Mouse (Mus musculus): ENCODE data around the gene Lrpprc. TPM values are rescaled to one million over a fixed set of nuclear protein-coding genes. Genes with fewer than 3 reads are reported as not detected.

Gene Lrpprc
- total RNA-seq, 2 experiments from 2014 or later = 88.9 to 101 TPM

DNA sequence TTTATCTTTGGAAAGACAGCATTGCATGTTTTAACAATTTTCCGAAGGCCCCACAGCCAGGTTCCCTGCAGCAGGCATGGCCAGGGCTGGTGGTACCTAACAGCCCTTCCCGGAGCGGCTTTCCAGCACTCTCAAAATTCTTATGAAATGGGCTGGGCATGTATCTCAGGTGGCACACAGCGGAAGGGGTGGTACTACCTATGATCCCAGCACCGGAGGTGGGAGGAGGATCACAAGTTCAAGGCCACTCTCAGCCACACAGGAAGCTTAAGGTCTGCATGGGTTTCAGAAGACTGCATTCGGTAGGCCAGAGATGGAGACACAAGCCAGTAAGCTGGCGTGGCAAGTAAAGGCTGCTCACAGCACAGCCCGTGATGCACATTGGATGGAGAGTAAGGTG, 31.6 kb downstream of the Lrpprc start:
- no peak for DNase-seq

GRCm38 (mm10) chr17:84758374-84758773, 32.2 kb downstream of the Lrpprc start:
- DNase-seq = no peak

- no peak for DNase-seq
These were observed 34.5 kb downstream of the Lrpprc start for GRCm38 (mm10) chr17:84756090-84756489.

- DNase-seq = no peak
These were observed 37.1 kb downstream of the Lrpprc start for GRCm38 (mm10) chr17:84753489-84753888.

GRCm38 (mm10) chr17:84752286-84752685, 38.3 kb downstream of the Lrpprc start:
- no peak for DNase-seq

- no peak for DNase-seq
These were observed 38.9 kb downstream of the Lrpprc start for GRCm38 (mm10) chr17:84751630-84752191.

GRCm38 (mm10) chr17:84750130-84750529, 40.5 kb downstream of the Lrpprc start:
- DNase-seq = no peak

- no peak for DNase-seq
These were observed 41.3 kb downstream of the Lrpprc start for GRCm38 (mm10) chr17:84749297-84749696.

DNA sequence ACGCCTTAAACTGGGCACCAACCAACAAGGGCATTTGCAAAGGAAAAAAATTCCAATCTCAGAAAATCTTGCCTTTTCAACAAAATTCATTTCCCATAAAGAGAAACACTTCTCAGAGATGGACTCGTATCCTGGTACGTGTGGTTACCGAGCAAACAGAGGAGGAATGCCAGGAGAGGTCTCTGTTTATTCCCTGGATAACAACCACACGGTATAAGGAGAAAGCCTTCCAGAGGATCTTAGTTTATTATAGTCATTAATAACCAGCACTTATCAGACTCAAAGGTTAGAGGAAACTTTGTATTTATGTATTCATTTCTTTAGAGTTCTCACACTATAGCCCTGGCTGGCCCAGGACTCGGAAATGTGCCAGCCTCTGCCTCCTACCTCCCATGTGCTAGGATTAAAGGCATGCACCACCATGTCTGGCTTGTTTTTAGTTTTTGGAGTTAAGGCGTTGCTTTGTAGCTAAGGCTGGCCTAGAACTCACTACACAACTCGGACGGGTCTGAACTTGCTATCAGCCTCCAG, 42.4 kb downstream of the Lrpprc start:
- no peak for DNase-seq

DNA sequence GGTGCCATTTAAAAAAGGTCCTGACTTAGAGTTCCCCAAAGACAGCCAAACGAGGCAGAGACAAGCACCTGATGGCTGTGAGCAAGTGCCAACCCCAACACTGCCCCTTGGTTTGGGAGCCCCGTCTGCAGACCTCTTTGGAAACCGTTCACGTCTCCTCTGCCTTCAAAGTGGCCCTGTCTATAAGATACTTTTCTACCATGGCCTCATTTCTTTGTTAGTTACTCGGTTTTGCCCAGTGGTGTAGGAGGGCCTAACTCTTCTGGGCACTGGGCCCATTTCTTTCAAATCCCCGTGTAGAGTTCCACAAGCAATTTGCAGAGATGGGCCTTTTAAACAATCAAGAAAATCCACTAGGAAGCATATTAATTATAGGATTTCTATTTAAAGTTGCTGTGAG, 43.4 kb downstream of the Lrpprc start:
- no peak for DNase-seq

DNA sequence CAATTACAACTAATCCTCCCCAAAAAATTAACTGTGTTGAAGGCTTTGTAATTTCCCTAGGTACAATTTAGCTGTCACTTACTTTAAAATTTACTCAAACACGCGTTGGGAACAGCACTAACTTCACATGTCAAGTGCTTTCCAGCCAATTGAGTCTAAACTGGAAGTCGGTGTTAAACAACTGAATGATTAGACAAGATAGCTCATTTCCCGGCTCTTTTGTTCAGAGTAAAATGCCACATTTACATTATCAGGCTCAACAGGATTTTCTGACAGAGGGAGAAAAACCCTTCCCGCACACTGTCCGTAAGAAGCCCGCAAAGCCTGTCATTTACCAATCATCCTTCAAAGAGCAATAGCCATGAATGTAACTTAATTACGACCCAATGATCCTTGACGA, 45.6 kb downstream of the Lrpprc start:
- no peak for DNase-seq

DNA sequence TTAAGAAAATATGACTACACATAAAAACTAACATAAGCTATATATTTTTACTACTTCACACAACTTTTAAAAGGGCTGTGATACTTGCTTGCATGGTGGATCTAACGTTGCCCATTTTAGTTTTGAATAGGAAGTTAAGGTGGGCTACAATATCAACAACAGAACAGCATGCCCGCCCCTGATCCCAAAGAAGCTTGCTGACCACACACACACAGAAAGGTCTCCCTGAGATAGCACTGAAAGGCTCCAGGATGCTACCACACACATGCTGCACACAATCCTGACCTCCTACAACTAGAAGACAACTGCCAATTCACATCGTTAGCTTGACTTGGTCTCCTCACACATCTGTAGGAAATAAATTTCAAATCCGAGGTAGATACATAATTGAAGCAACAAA, 46.3 kb downstream of the Lrpprc start:
- DNase-seq = no peak

GRCm38 (mm10) chr17:84738073-84738797, 52.4 kb downstream of the Lrpprc start:
- DNase-seq = no peak

DNA sequence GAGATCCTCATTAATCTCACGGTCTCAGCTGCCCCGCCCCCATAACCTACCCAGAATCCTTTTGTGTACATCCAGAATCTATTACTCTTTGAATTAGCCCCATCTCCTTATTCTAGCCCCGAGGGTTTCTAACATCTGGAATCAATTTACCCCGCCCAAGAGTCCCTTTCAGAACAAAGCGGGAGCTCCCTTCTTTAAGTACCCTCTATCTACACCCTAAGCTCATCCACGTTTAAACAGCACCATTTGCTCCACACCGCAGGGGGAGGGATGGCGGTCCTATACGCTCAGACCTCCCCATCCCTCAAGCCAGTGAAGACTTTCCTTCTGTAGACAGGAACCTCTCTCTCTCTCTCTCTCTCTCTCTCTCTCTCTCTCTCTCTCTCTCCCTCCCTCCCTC, 53.9 kb downstream of the Lrpprc start:
- no peak for DNase-seq

- no peak for DNase-seq
These were observed 58.0 kb downstream of the Lrpprc start for GRCm38 (mm10) chr17:84732612-84733011.

GRCm38 (mm10) chr17:84731361-84731760, 59.2 kb downstream of the Lrpprc start:
- no peak for DNase-seq

GRCm38 (mm10) chr17:84729140-84729539, 61.4 kb downstream of the Lrpprc start:
- no peak for DNase-seq

GRCm38 (mm10) chr17:84728201-84728911, 62.2 kb downstream of the Lrpprc start:
- DNase-seq = no peak

GRCm38 (mm10) chr17:84725163-84725562, 65.4 kb downstream of the Lrpprc start:
- no peak for DNase-seq

GRCm38 (mm10) chr17:84724028-84724427, 66.6 kb downstream of the Lrpprc start:
- no peak for DNase-seq

GRCm38 (mm10) chr17:84719105-84719504, 71.5 kb downstream of the Lrpprc start:
- DNase-seq = no peak

- no peak for DNase-seq
These were observed 73.2 kb downstream of the Lrpprc start for GRCm38 (mm10) chr17:84717416-84717815.

DNA sequence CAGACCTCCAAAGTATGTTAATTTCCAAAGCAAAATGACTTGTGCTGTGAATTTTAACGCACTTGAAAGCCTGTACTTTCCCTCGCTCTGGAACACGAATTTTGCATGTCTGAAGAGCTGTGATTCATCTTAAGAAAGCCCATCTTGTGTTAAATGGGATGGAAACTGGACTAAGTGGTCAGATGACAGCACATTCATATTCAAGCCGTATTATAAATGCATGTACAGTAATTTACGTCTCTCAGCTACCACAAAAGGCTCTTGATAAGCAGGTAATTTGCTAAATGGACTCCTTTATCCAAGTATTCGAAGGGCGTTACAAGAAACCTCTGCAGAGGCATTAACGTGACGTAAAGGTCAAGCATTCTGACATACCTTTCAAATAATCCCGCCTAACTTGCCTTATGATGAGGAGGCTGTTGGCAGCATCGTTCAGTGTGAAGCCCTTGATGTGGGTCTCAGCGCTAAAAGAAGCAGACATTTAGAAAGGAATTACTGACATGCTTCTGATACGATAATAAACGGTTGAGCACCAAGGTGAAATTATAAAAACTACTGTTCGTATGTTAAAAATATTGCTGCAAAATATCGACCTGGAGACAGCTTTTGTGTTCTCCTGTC, 74.2 kb downstream of the Lrpprc start:
- no peak for DNase-seq

Data from adrenal gland, postnatal 10 days (tissue).